In the genomic region with DNA sequence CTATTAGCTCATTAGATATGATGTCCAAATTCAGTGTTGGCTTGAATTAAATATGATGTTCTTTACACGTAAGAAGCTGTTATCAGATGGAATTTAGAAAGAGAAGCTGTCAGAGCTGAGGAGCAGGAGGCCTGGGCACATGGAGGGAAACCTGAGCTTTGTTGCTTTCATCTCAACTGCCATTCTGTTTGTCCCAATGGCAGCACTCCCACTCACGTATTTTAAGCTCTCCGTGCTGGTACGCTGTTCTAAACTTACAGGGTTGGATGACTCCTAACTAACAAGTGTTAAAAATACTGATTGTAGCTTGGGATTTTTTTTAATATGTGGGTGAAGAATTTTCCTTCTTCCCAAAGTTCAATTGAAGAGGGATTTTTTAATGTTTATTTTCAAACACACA, we compare ENCODE assay signal across 15 mouse cellular contexts. TPM values are rescaled to one million over a fixed set of nuclear protein-coding genes. Genes with fewer than 3 reads are reported as not detected.
"Had no signal": no experiment of that assay in that cellular context is flagged by ENCODE, and none has a peak within 500 bp of the region (broad histone marks: within the 10 kb centered on the region; RNA-seq: fewer than 3 reads in every experiment).

No protein-coding gene starts in this region.

- DNase-seq: lung, adult 18-20 months; lung, embryonic 14.5 days; lung, postnatal 10 days; lung, postnatal 4 days; midbrain, embryonic 14.5 days; retina, postnatal 1 day; right cerebral cortex, adult 18-20 months; right cerebral cortex, postnatal 25 days; right cerebral cortex, postnatal 4 days; spleen, adult 18-20 months; thymus, adult 2 months; thymus, postnatal 25 days; thymus, postnatal 4 days had no signal

RNA-seq across cellular contexts. Expression of a gene that starts 8.7 kb away (rescaled TPM):
- total RNA-seq: megakaryocyte, adult 5-6 weeks had no signal

RNA-seq across cellular contexts. Expression of a gene that starts 44.5 kb away (rescaled TPM):
- total RNA-seq: megakaryocyte, adult 5-6 weeks; megakaryocyte-erythroid progenitor cell, adult 5-6 weeks had no signal
